Mouse (Mus musculus): Measurements from ENCODE around the gene Guca2a.
"Not testable (repeated sequence)": the region's sequence is repeated elsewhere in the genome, so short reads cannot be mapped to it uniquely, and the experiment has no call there.

Gene Guca2a

GRCm38 (mm10) chr4:119637176-119637845, at the start of gene Guca2a:
Gene Guca2a, plus strand, starts transcription at chr4:119637704.
- in situ Hi-C loops (cut with MboI; ENCODE audit: low sequenced_read_pairs) = loop anchor here (10.0 kb wide), 1 partner anchor 487 kb away; no protein-coding TSS in a partner anchor

GRCm38 (mm10) chr4:119588037-119588436, 49.5 kb upstream of the Guca2a start:
- in situ Hi-C loops (cut with MboI; ENCODE audit: low sequenced_read_pairs) = no loop called here

- in situ Hi-C loops (cut with MboI; ENCODE audit: low sequenced_read_pairs) = no loop called here
Measured at GRCm38 (mm10) chr4:119589423-119589822, 48.1 kb upstream of the Guca2a start.

GRCm38 (mm10) chr4:119590027-119590426, 47.5 kb upstream of the Guca2a start:
- in situ Hi-C loops (cut with MboI; ENCODE audit: low sequenced_read_pairs) = no loop called here

GRCm38 (mm10) chr4:119592479-119592878, 45.0 kb upstream of the Guca2a start:
- in situ Hi-C loops (cut with MboI; ENCODE audit: low sequenced_read_pairs) = no loop called here

GRCm38 (mm10) chr4:119594331-119594730, 43.2 kb upstream of the Guca2a start:
- in situ Hi-C loops (cut with MboI; ENCODE audit: low sequenced_read_pairs) = no loop called here

GRCm38 (mm10) chr4:119599605-119600004, 37.9 kb upstream of the Guca2a start:
- in situ Hi-C loops (cut with MboI; ENCODE audit: low sequenced_read_pairs) = no loop called here

GRCm38 (mm10) chr4:119609488-119609887, 28.0 kb upstream of the Guca2a start:
- in situ Hi-C loops (cut with MboI; ENCODE audit: low sequenced_read_pairs) = no loop called here

GRCm38 (mm10) chr4:119614078-119614477, 23.4 kb upstream of the Guca2a start:
- in situ Hi-C loops (cut with MboI; ENCODE audit: low sequenced_read_pairs) = no loop called here

- in situ Hi-C loops (cut with MboI; ENCODE audit: low sequenced_read_pairs) = no loop called here
Measured at GRCm38 (mm10) chr4:119614724-119615123, 22.8 kb upstream of the Guca2a start.

- in situ Hi-C loops (cut with MboI; ENCODE audit: low sequenced_read_pairs) = no loop called here
Measured at GRCm38 (mm10) chr4:119626081-119626645, 11.3 kb upstream of the Guca2a start.

- in situ Hi-C loops (cut with MboI; ENCODE audit: low sequenced_read_pairs) = no loop called here
Measured at GRCm38 (mm10) chr4:119626876-119627275, 10.6 kb upstream of the Guca2a start.

GRCm38 (mm10) chr4:119627317-119627716, 10.2 kb upstream of the Guca2a start:
- in situ Hi-C loops (cut with MboI; ENCODE audit: low sequenced_read_pairs) = no loop called here

- in situ Hi-C loops (cut with MboI; ENCODE audit: low sequenced_read_pairs) = not testable (repeated sequence)
Measured at GRCm38 (mm10) chr4:119628363-119628762, 9.1 kb upstream of the Guca2a start.

- in situ Hi-C loops (cut with MboI; ENCODE audit: low sequenced_read_pairs) = loop anchor here (10.0 kb wide), 1 partner anchor 493 kb away; no protein-coding TSS in a partner anchor
Measured at GRCm38 (mm10) chr4:119631115-119631919, 6.2 kb upstream of the Guca2a start.

GRCm38 (mm10) chr4:119632721-119633120, 4.8 kb upstream of the Guca2a start:
- in situ Hi-C loops (cut with MboI; ENCODE audit: low sequenced_read_pairs) = loop anchor here (10.0 kb wide), 1 partner anchor 492 kb away; no protein-coding TSS in a partner anchor

- in situ Hi-C loops (cut with MboI; ENCODE audit: low sequenced_read_pairs) = loop anchor here (10.0 kb wide), 1 partner anchor 491 kb away; no protein-coding TSS in a partner anchor
Measured at GRCm38 (mm10) chr4:119633342-119633741, 4.2 kb upstream of the Guca2a start.

- in situ Hi-C loops (cut with MboI; ENCODE audit: low sequenced_read_pairs) = loop anchor here (10.0 kb wide), 1 partner anchor 491 kb away; no protein-coding TSS in a partner anchor
Measured at GRCm38 (mm10) chr4:119633948-119634347, 3.6 kb upstream of the Guca2a start.

GRCm38 (mm10) chr4:119634908-119635660, 2.4 kb upstream of the Guca2a start:
- in situ Hi-C loops (cut with MboI; ENCODE audit: low sequenced_read_pairs) = loop anchor here (10.0 kb wide), 1 partner anchor 490 kb away; no protein-coding TSS in a partner anchor

- in situ Hi-C loops (cut with MboI; ENCODE audit: low sequenced_read_pairs) = loop anchor here (10.0 kb wide), 1 partner anchor 489 kb away; no protein-coding TSS in a partner anchor
Measured at GRCm38 (mm10) chr4:119635686-119636085, 1.8 kb upstream of the Guca2a start.

All from CH12F3 (cell line).